Mouse (Mus musculus) intestine, postnatal 0 days (tissue): ENCODE measurements around the gene Lxn. TPM values are rescaled to one million over a fixed set of nuclear protein-coding genes. Genes with fewer than 3 reads are reported as not detected.

Experiments
- ATAC-seq: fragments of 200-750 bp; cut with Nextera tagmentation; 2 replicates; pipeline ENCODE4 v1.8.0; 2017; ENCODE audit warnings: mild to moderate bottlenecking, moderate TSS enrichment, moderate library complexity
- H3K27ac ChIP-seq: fragments of 300-500 bp; sonication (generic); 2 replicates; pipeline ENCODE4 v1.5.1; 2014; ENCODE audit warnings: mild to moderate bottlenecking, low read depth, low read length, moderate library complexity
- H3K27me3 ChIP-seq: fragments of 300-500 bp; sonication (generic); replicated peaks from 2 replicates; pipeline ENCODE4 v1.6.1; 2014; ENCODE audit warnings: low read length, mixed read lengths; ENCODE audit not compliant: control insufficient read depth, insufficient read depth
- H3K36me3 ChIP-seq: fragments of 300-500 bp; sonication (generic); 2 replicates; pipeline ENCODE4 v1.6.1; 2014; ENCODE audit warnings: mild to moderate bottlenecking, moderate library complexity; ENCODE audit not compliant: control insufficient read depth, insufficient read depth
- H3K4me1 ChIP-seq: fragments of 300-500 bp; sonication (generic); replicated peaks from 2 replicates; pipeline ENCODE4 v1.6.1; 2014; ENCODE audit warnings: antibody characterized with exemption, low read length, mixed read lengths; ENCODE audit not compliant: control insufficient read depth, insufficient read depth
- H3K4me2 ChIP-seq: fragments of 300-500 bp; sonication (generic); replicated peaks from 2 replicates; pipeline ENCODE4 v1.6.1; 2014; ENCODE audit warnings: low read depth, mild to moderate bottlenecking, moderate library complexity
- H3K4me3 ChIP-seq: fragments of 300-500 bp; sonication (generic); 2 replicates; pipeline ENCODE4 v1.5.1; 2014; ENCODE audit warnings: low read depth, low read length
- H3K9ac ChIP-seq: fragments of 300-500 bp; sonication (generic); 2 replicates; pipeline ENCODE4 v1.6.1; 2014; ENCODE audit warnings: mild to moderate bottlenecking, low read depth, low read length
- H3K9me3 ChIP-seq: fragments of 300-500 bp; sonication (generic); 2 replicates; pipeline ENCODE4 v1.6.1; 2016; ENCODE audit warnings: mixed run types; ENCODE audit not compliant: control insufficient read depth
- CTCF ChIP-seq: sonication (generic); IDR thresholded peaks from 2 replicates; pipeline ENCODE4 v1.5.1; 2016; ENCODE audit warnings: low read depth, mild to moderate bottlenecking, control low read depth, antibody characterized with exemption, moderate library complexity
- WGBS: fragments of 180-500 bp; shearing (Covaris S2); extraction: QIAGEN DNeasy Blood & Tissue Kit; methylation state at CpG from one replicate; pipeline ENCODE4 v1.1.7; 2014; 5-methylcytosine and 5-hydroxymethylcytosine counted together
- polyA plus RNA-seq: library from polyadenylated mRNA; unstranded; fragments of >200 nt; fragmentation: Nextera tagmentation; extraction: Ambion mirVana; gene quantifications from 2 replicates; pipeline ENCODE4 v1.2.1, GENCODE M21; 2015

The Lxn gene
- polyA plus RNA-seq, 1 experiment from 2014 or later = 84.1 TPM

- H3K9ac ChIP-seq = peak overlapping the region; percentile 65
- peak overlapping the region; percentile 84 for H3K4me2 ChIP-seq
- peak overlapping the region; percentile 63 for H3K4me3 ChIP-seq
- ATAC-seq = no peak
- H3K27ac ChIP-seq = no peak overlapping the region; the same call in 1 of the 2 replicates
- H3K36me3 ChIP-seq = peaks cover 27% of the 10 kb centered on the region
- H3K27me3 ChIP-seq = no peaks in the 10 kb centered on the region
- no peaks in the 10 kb centered on the region for H3K4me1 ChIP-seq
- 3% methylated on average over 12 of the region's 12 CpGs for WGBS
- H3K9me3 ChIP-seq = no peaks in the 10 kb centered on the region
- TF ChIP-seq CTCF = no peak
These were observed 725 bp downstream of the Lxn start for GRCm38 (mm10) chr3:67463001-67463400.

GRCm38 (mm10) chr3:67462578-67462977 lies 1.1 kb downstream of the Lxn start:
- H3K36me3 ChIP-seq = peaks cover 26% of the 10 kb centered on the region
- no peak overlapping the region for H3K27ac ChIP-seq
- 0 out of 2 replicates have a peak overlapping the region, but pooled peaks have one; percentile 65 for H3K9ac ChIP-seq
- no peak for TF ChIP-seq CTCF
- 46% methylated on average over 10 of the region's 10 CpGs for WGBS
- no peak for ATAC-seq
- H3K4me1 ChIP-seq = no peaks in the 10 kb centered on the region
- H3K27me3 ChIP-seq = no peaks in the 10 kb centered on the region
- no peaks in the 10 kb centered on the region for H3K9me3 ChIP-seq
- peak overlapping the region; percentile 63 for H3K4me3 ChIP-seq
- peak overlapping the region; percentile 84 for H3K4me2 ChIP-seq

- H3K4me2 ChIP-seq = peak overlapping the region; percentile 84; the same call in 1 of the 2 replicates
- WGBS = 90% methylated on average over 7 of the region's 7 CpGs
- no peak overlapping the region for H3K27ac ChIP-seq
- ATAC-seq = no peak
- no peaks in the 10 kb centered on the region for H3K4me1 ChIP-seq
- TF ChIP-seq CTCF = no peak
- H3K27me3 ChIP-seq = no peaks in the 10 kb centered on the region
- H3K9ac ChIP-seq = no peak overlapping the region
- H3K4me3 ChIP-seq = no peak overlapping the region
- no peaks in the 10 kb centered on the region for H3K9me3 ChIP-seq
- H3K36me3 ChIP-seq = peaks cover 31% of the 10 kb centered on the region
These were observed 1.7 kb downstream of the Lxn start for GRCm38 (mm10) chr3:67462015-67462414.

GRCm38 (mm10) chr3:67459881-67460280 lies 3.8 kb downstream of the Lxn start:
- H3K27me3 ChIP-seq = no peaks in the 10 kb centered on the region
- ATAC-seq = no peak
- H3K9me3 ChIP-seq = no peaks in the 10 kb centered on the region
- H3K4me2 ChIP-seq = no peak overlapping the region
- no peak overlapping the region for H3K4me3 ChIP-seq
- no peaks in the 10 kb centered on the region for H3K4me1 ChIP-seq
- no peak overlapping the region for H3K27ac ChIP-seq
- peaks cover 49% of the 10 kb centered on the region for H3K36me3 ChIP-seq
- 91% methylated on average over 3 of the region's 3 CpGs for WGBS
- no peak overlapping the region for H3K9ac ChIP-seq
- TF ChIP-seq CTCF = no peak

GRCm38 (mm10) chr3:67450601-67451210 lies 13.0 kb downstream of the Lxn start:
- Histone ChIP-seq H3K4me2 (no peak overlapping the region), H3K4me1 (no peaks in the 10 kb centered on the region), H3K4me3 (no peak overlapping the region), H3K27ac (no peak overlapping the region; the same call in 1 of the 2 replicates), H3K27me3 (no peaks in the 10 kb centered on the region), H3K9me3 (no peaks in the 10 kb centered on the region), H3K9ac (no peak overlapping the region), H3K36me3 (peaks cover 75% of the 10 kb centered on the region)
- WGBS = 74% methylated on average over 5 of the region's 5 CpGs
- no peak for TF ChIP-seq CTCF
- no peak for ATAC-seq

- Histone ChIP-seq H3K9me3 (no peaks in the 10 kb centered on the region), H3K36me3 (peaks cover 71% of the 10 kb centered on the region), H3K4me1 (no peaks in the 10 kb centered on the region), H3K4me2 (no peak overlapping the region), H3K9ac (no peak overlapping the region), H3K27me3 (no peaks in the 10 kb centered on the region), H3K27ac (no peak overlapping the region), H3K4me3 (no peak overlapping the region)
- WGBS = 95% methylated on average over 21 of the region's 21 CpGs
- no peak for TF ChIP-seq CTCF
- ATAC-seq = no peak
These were observed 14.1 kb downstream of the Lxn start for GRCm38 (mm10) chr3:67449660-67450059.
